Mouse (Mus musculus) sigmoid colon, adult 10 weeks (tissue): Measurements from ENCODE around the gene Akr1a1. TPM values are rescaled to one million over a fixed set of nuclear protein-coding genes. Genes with fewer than 3 reads are reported as not detected.

Experiments used
- polyA plus RNA-seq: library from polyadenylated mRNA; stranded (reverse); fragments of 350-450 nt; fragmentation: Illumina TruSeq; extraction: RNeasy Lipid Tissue Mini Kit (QIAGEN cat#74804); gene quantifications from one replicate; pipeline ENCODE4 v1.2.3, GENCODE M21; 2014; ENCODE audit warnings: low read depth, low replicate concordance

Akr1a1 gene
- polyA plus RNA-seq: 479 TPM

GRCm38 (mm10) chr4:116650924-116651796, at the start of gene Akr1a1:
TSS of gene Akr1a1 (minus strand) at chr4:116651680.

GRCm38 (mm10) chr4:116685402-116686061, 34.1 kb upstream of the Akr1a1 start, which contains the start of gene Prdx1:
TSS of gene Prdx1 (plus strand) at chr4:116685544.

GRCm38 (mm10) chr4:116627722-116628662, 23.5 kb downstream of the Akr1a1 start, which contains the start of gene Nasp:
TSS of gene Nasp (minus strand) at chr4:116627941.

GRCm38 (mm10) chr4:116596379-116596778, 55.1 kb downstream of the Akr1a1 start, which contains the start of gene Ccdc17:
TSS of gene Ccdc17 (plus strand) at chr4:116596654.

Other genes starting within 250 kb of the Akr1a1 start
- gene Mast2, start 187.5 kb downstream of the Akr1a1 start, polyA plus RNA-seq: 42.5 TPM
- gene Ipp, start 144.1 kb downstream of the Akr1a1 start, polyA plus RNA-seq: 23.9 TPM
- gene Tmem69, start 95.7 kb downstream of the Akr1a1 start, polyA plus RNA-seq: 95.2 TPM
- gene Gpbp1l1, start 94.0 kb downstream of the Akr1a1 start, polyA plus RNA-seq: 189 TPM
- 9.0 TPM for gene Ccdc17, start 55.0 kb downstream of the Akr1a1 start, polyA plus RNA-seq
- gene Nasp, start 23.7 kb downstream of the Akr1a1 start, polyA plus RNA-seq: 110 TPM
- 2,194 TPM for gene Prdx1, start 33.9 kb upstream of the Akr1a1 start, polyA plus RNA-seq
- 26.6 TPM for gene Mmachc, start 56.7 kb upstream of the Akr1a1 start, polyA plus RNA-seq
- gene Ccdc163, start 56.8 kb upstream of the Akr1a1 start, polyA plus RNA-seq: 26.6 TPM
- gene Tesk2, start 69.3 kb upstream of the Akr1a1 start, polyA plus RNA-seq: 11.3 TPM
- 5.1 TPM for gene Toe1, start 156.0 kb upstream of the Akr1a1 start, polyA plus RNA-seq
- 1.6 TPM for gene Mutyh, start 156.0 kb upstream of the Akr1a1 start, polyA plus RNA-seq
- 0.57 TPM for gene Hpdl, start 170.0 kb upstream of the Akr1a1 start, polyA plus RNA-seq
- 2.4 TPM for gene Zswim5, start 225.7 kb upstream of the Akr1a1 start, polyA plus RNA-seq